Mouse (Mus musculus) heart, embryonic 13.5 days (tissue): ENCODE measurements around the gene Stk39. TPM values are rescaled to one million over a fixed set of nuclear protein-coding genes. Genes with fewer than 3 reads are reported as not detected.
A peak's percentile ranks its signal among the peaks of the same experiment; 100 is the strongest.

Experiments used
- ATAC-seq: fragments of 200-750 bp; cut with Nextera tagmentation; 2 replicates; pipeline ENCODE4 v1.8.0; 2017; ENCODE audit warnings: moderate TSS enrichment; ENCODE audit not compliant: insufficient number of reproducible peaks, low FRiP score, low TSS enrichment; ENCODE audit errors: extremely low read depth
- H3K27ac ChIP-seq: fragments of 300-500 bp; sonication (generic); replicated peaks from 2 replicates; pipeline ENCODE4 v1.5.1; 2015; ENCODE audit warnings: moderate library complexity, mild to moderate bottlenecking, inconsistent platforms
- H3K27me3 ChIP-seq: fragments of 300-500 bp; sonication (generic); replicated peaks from 2 replicates; pipeline ENCODE4 v1.6.1; 2015; ENCODE audit warnings: mild to moderate bottlenecking, inconsistent platforms
- H3K36me3 ChIP-seq: fragments of 300-500 bp; sonication (generic); 2 replicates; pipeline ENCODE4 v1.6.1; 2015; ENCODE audit warnings: mild to moderate bottlenecking, inconsistent platforms
- H3K4me1 ChIP-seq: fragments of 300-500 bp; sonication (generic); 2 replicates; pipeline ENCODE4 v1.6.1; 2015; ENCODE audit warnings: inconsistent platforms
- H3K4me2 ChIP-seq: fragments of 300-500 bp; sonication (generic); 2 replicates; pipeline ENCODE4 v1.6.1; 2015; ENCODE audit warnings: inconsistent platforms, mild to moderate bottlenecking, moderate library complexity
- H3K4me3 ChIP-seq: fragments of 300-500 bp; sonication (generic); 2 replicates; pipeline ENCODE4 v1.5.1; 2015; ENCODE audit warnings: moderate library complexity, mild to moderate bottlenecking, inconsistent platforms
- H3K9ac ChIP-seq: fragments of 300-500 bp; sonication (generic); 2 replicates; pipeline ENCODE4 v1.6.1; 2015; ENCODE audit warnings: inconsistent platforms, mild to moderate bottlenecking, moderate library complexity
- H3K9me3 ChIP-seq: fragments of 300-500 bp; sonication (generic); 2 replicates; pipeline ENCODE4 v1.6.1; 2016; ENCODE audit warnings: inconsistent platforms
- WGBS: fragments of 180-500 bp; shearing (Covaris S2); methylation state at CpG from one replicate; pipeline ENCODE4 v1.1.7; 2015; ENCODE audit warnings: mixed read lengths; 5-methylcytosine and 5-hydroxymethylcytosine counted together
- polyA plus RNA-seq: library from polyadenylated mRNA; unstranded; fragments of >200 nt; fragmentation: Nextera tagmentation; extraction: Ambion mirVana; gene quantifications from 2 replicates; pipeline ENCODE4 v1.2.1, GENCODE M21; 2015

The Stk39 gene
- polyA plus RNA-seq, 1 experiment from 2014 or later: 49.6 TPM

DNA sequence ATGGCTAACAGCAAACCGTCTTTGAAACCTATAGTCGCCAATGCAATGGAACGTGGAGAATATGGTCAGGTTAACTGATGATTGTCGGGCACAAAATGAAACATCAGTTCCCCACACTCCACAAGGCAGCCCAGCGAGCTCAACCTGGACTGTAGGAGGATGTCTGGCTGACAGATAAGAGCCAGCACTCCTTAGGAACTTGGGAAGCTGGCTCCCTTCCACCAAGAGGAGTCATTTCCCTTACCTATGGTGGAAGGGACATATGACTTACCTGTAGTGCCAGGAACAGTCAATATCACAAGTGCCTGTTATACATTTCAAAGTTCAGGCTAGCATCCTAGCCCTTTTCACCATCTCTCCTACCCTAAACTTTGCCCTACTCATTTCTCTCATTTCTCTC, 14.0 kb downstream of the Stk39 start:
- no peak overlapping the region for H3K4me3 ChIP-seq
- H3K36me3 ChIP-seq: peaks cover 32% of the 10 kb centered on the region
- no peak overlapping the region for H3K4me2 ChIP-seq
- ATAC-seq: no peak
- H3K27ac ChIP-seq: peak overlapping the region; percentile 77
- 51% methylated on average over 5 of the region's 5 CpGs for WGBS
- peaks cover 35% of the 10 kb centered on the region for H3K4me1 ChIP-seq
- no peaks in the 10 kb centered on the region for H3K9me3 ChIP-seq
- H3K27me3 ChIP-seq: no peaks in the 10 kb centered on the region
- peak overlapping the region; percentile 45 for H3K9ac ChIP-seq

DNA sequence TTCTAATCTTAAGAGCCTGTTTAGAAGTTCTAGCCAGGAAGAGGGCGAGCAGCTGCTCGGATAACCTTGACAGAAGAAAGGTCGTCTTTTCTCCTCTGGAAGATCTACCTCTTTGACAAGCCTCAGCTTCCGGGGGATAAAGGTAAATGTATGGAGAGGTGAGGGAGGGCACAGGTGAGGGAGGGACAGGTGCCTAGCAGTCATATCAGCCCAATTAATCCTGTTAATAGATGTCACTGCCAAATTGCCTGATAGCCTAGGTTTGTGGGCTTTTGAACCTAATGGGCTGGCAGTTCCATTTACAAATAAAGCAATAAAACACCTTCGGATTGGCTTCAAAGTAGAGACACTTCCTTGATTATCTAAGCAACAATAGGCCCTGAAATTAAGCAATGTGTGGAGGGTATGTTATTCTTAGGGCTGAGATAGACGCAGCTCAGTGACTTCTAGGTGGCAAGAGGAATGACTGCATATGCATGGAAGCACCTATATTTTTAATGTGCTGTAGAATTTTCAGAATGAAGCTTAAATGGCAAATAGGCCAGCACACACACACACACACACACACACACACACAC, 14.5 kb downstream of the Stk39 start:
- Histone ChIP-seq H3K4me3 (no peak overlapping the region), H3K4me2 (peak overlapping the region; percentile 36), H3K9me3 (no peaks in the 10 kb centered on the region), H3K36me3 (peaks cover 26% of the 10 kb centered on the region), H3K4me1 (peaks cover 37% of the 10 kb centered on the region), H3K9ac (peak overlapping the region; percentile 45), H3K27me3 (no peaks in the 10 kb centered on the region), H3K27ac (peak overlapping the region; percentile 77)
- no peak for ATAC-seq
- 42% methylated on average over 6 of the region's 6 CpGs for WGBS

DNA sequence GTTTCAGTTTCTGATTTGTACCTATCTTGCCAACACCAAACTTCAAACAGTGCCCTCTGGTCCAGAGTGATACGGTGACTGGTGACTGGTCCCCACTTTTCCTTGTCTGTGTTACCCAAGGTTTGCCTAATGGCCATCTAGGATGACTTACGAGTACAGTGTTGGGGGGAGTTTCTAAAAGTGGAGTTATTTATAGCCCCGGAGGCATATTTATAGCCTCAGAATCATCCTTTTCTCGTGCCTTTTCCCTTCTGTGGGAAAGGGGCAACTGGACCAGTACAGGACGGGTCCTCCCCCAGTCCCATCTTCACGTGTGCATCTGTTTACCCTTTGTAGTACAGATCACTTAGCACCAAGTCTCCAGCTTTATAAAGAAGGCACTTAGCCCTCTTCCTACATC, 15.2 kb downstream of the Stk39 start:
- Histone ChIP-seq H3K27ac (peak overlapping the region; percentile 77), H3K27me3 (no peaks in the 10 kb centered on the region), H3K4me1 (peaks cover 42% of the 10 kb centered on the region), H3K36me3 (peaks cover 27% of the 10 kb centered on the region), H3K4me2 (peak overlapping the region; percentile 36), H3K9ac (peak overlapping the region; percentile 45; the same call in 1 of the 2 replicates), H3K4me3 (no peak overlapping the region), H3K9me3 (no peaks in the 10 kb centered on the region)
- 38% methylated on average over 6 of the region's 6 CpGs for WGBS
- peak; percentile 44; the same call in 1 of the 2 replicates for ATAC-seq

DNA sequence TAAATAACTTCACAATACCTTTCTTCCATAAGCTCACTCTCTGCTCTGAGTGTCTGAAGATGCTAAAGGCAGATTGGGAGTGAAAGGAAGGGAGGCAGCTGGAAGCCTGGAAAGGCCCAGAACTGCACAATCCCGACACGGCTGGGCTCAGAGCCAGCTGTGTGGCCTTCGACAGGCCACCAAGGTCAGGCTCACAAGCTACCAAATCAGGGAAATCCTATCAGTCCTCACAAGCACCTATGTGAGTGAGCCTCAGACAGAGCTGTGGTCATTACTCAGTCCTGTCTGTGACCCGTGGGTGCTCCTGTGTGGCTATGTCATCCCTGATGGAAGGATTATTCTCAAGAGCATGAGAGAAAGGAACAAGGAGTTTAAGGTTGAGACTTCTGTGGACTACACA, 19.7 kb downstream of the Stk39 start:
- peak overlapping the region; percentile 80 for H3K27ac ChIP-seq
- ATAC-seq: no peak
- no peak overlapping the region for H3K4me2 ChIP-seq
- no peak overlapping the region for H3K4me3 ChIP-seq
- 32% methylated on average over 4 of the region's 4 CpGs for WGBS
- H3K9ac ChIP-seq: no peak overlapping the region; the same call in 1 of the 2 replicates
- no peaks in the 10 kb centered on the region for H3K27me3 ChIP-seq
- no peaks in the 10 kb centered on the region for H3K9me3 ChIP-seq
- H3K4me1 ChIP-seq: peaks cover 56% of the 10 kb centered on the region
- peaks cover 9% of the 10 kb centered on the region for H3K36me3 ChIP-seq

DNA sequence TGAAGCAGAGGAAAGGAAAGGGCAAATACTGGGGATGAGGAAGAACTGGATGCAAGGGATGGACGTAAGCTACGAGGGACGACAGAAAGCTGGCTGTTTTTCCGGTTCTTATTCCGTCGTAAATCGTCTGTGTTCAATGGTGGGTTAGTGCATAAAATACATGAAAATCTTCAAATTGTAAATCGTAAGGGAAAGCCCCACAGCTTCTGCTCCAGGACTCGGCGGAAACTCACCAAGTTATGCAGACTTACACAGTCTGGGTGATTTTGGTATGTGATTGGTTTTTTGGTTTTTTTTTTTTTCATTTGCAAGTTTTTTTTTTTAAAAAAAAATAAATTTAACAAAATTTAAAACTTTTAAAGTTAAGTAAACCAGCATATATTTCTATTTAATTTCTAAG, 24.0 kb downstream of the Stk39 start:
- H3K9ac ChIP-seq: no peak overlapping the region
- H3K4me1 ChIP-seq: peaks cover 47% of the 10 kb centered on the region
- H3K27me3 ChIP-seq: no peaks in the 10 kb centered on the region
- H3K4me3 ChIP-seq: no peak overlapping the region
- whole genome bisulfite sequencing: 90% methylated on average over 10 of the region's 10 CpGs
- peaks cover 31% of the 10 kb centered on the region for H3K36me3 ChIP-seq
- no peak overlapping the region for H3K4me2 ChIP-seq
- no peaks in the 10 kb centered on the region for H3K9me3 ChIP-seq
- no peak overlapping the region for H3K27ac ChIP-seq
- no peak for ATAC-seq

- Histone ChIP-seq H3K27me3 (no peaks in the 10 kb centered on the region), H3K4me2 (no peak overlapping the region), H3K9me3 (no peaks in the 10 kb centered on the region), H3K4me3 (no peak overlapping the region), H3K27ac (peak overlapping the region; percentile 75), H3K4me1 (peaks cover 61% of the 10 kb centered on the region), H3K36me3 (peaks cover 30% of the 10 kb centered on the region), H3K9ac (no peak overlapping the region)
- 63% methylated on average over 6 of the region's 6 CpGs for WGBS
- no peak; the same call in 1 of the 2 replicates for ATAC-seq
These were observed 28.9 kb downstream of the Stk39 start for GRCm38 (mm10) chr2:68443141-68443540.

- H3K27ac ChIP-seq: peak overlapping the region; percentile 75
- H3K9me3 ChIP-seq: no peaks in the 10 kb centered on the region
- H3K4me1 ChIP-seq: peaks cover 70% of the 10 kb centered on the region
- WGBS: 40% methylated on average over 5 of the region's 5 CpGs
- H3K36me3 ChIP-seq: peaks cover 24% of the 10 kb centered on the region
- H3K4me3 ChIP-seq: no peak overlapping the region
- no peak overlapping the region for H3K4me2 ChIP-seq
- peak overlapping the region; percentile 54; the same call in 1 of the 2 replicates for H3K9ac ChIP-seq
- ATAC-seq: no peak
- no peaks in the 10 kb centered on the region for H3K27me3 ChIP-seq
These were observed 29.9 kb downstream of the Stk39 start for GRCm38 (mm10) chr2:68442113-68442717.

- H3K4me2 ChIP-seq: no peak overlapping the region
- H3K4me1 ChIP-seq: peaks cover 95% of the 10 kb centered on the region
- 0 out of 2 replicates have a peak, but pooled peaks cover 3% of the 10 kb centered on the region for H3K36me3 ChIP-seq
- no peak overlapping the region for H3K27ac ChIP-seq
- no peak for ATAC-seq
- WGBS: 73% methylated on average over 9 of the region's 9 CpGs
- H3K9ac ChIP-seq: no peak overlapping the region
- no peaks in the 10 kb centered on the region for H3K9me3 ChIP-seq
- no peaks in the 10 kb centered on the region for H3K27me3 ChIP-seq
- no peak overlapping the region for H3K4me3 ChIP-seq
These were observed 32.5 kb downstream of the Stk39 start for GRCm38 (mm10) chr2:68439614-68440013.

- Histone ChIP-seq H3K27ac (peak overlapping the region; percentile 53), H3K4me1 (peaks cover 96% of the 10 kb centered on the region)
These were observed 34.1 kb downstream of the Stk39 start for GRCm38 (mm10) chr2:68437920-68438319.

DNA sequence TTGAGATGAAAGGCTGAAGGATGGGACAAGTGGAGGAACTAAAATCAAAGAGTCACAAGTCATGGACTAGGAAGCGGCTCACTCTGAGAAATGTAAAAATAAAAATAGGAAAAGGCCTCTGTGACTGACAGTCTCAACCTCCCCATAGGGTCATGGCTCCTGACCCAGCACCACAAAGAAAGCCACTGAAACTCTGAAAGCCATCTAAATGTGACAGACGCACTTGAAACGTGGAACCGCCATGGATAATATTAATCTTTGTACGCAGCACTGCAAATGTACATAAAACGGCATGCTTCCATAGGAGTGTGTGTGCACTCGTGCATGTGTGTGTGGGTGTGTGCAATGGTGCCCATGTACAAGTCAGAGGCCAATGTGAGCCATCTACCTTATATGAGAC, 34.9 kb downstream of the Stk39 start:
- H3K27ac ChIP-seq: peak overlapping the region; percentile 53; the same call in 1 of the 2 replicates
- 85% methylated on average over 7 of the region's 7 CpGs for WGBS
- H3K9me3 ChIP-seq: no peaks in the 10 kb centered on the region
- H3K27me3 ChIP-seq: no peaks in the 10 kb centered on the region
- no peak for ATAC-seq
- 0 out of 2 replicates have a peak overlapping the region, but pooled peaks have one; percentile 37 for H3K9ac ChIP-seq
- 0 out of 2 replicates have a peak, but pooled peaks cover 3% of the 10 kb centered on the region for H3K36me3 ChIP-seq
- H3K4me2 ChIP-seq: no peak overlapping the region
- H3K4me3 ChIP-seq: no peak overlapping the region
- peaks cover 95% of the 10 kb centered on the region for H3K4me1 ChIP-seq

More at GRCm38 (mm10) chr2:68437920-68438319, 34.1 kb downstream of the Stk39 start:
- H3K9me3 ChIP-seq: no peaks in the 10 kb centered on the region
- no peak for ATAC-seq
- WGBS: 23% methylated on average over 5 of the region's 5 CpGs
- H3K27me3 ChIP-seq: no peaks in the 10 kb centered on the region
- peak overlapping the region; percentile 16; the same call in 1 of the 2 replicates for H3K9ac ChIP-seq
- no peak overlapping the region for H3K4me2 ChIP-seq
- H3K4me3 ChIP-seq: no peak overlapping the region
- H3K36me3 ChIP-seq: 0 out of 2 replicates have a peak, but pooled peaks cover 3% of the 10 kb centered on the region

DNA sequence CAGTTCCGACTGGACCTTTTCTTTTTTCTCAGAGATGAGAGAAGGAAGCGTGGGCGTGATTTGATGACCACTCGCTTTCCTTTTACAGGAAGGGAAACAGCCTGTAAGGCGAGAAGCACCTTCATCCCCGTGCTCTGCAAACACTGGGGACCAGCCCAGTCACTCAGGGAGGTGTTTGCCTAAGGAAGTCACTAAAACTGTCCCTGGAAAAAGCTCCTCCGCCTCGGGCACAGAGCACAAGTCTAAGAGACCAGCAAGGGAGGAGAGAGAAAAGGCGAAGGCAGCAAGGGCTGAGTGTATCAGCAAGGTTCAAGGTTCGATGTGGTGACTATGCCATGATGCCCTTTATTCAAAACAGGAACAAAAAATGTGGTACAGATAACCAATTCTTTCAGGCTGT, 35.8 kb downstream of the Stk39 start:
- Histone ChIP-seq H3K36me3 (0 out of 2 replicates have a peak, but pooled peaks cover 3% of the 10 kb centered on the region), H3K27me3 (no peaks in the 10 kb centered on the region), H3K27ac (peak overlapping the region; percentile 76), H3K9me3 (no peaks in the 10 kb centered on the region), H3K4me2 (peak overlapping the region; percentile 63), H3K9ac (peak overlapping the region; percentile 75), H3K4me1 (peaks cover 91% of the 10 kb centered on the region), H3K4me3 (peak overlapping the region; percentile 19)
- ATAC-seq: no peak
- 24% methylated on average over 10 of the region's 10 CpGs for WGBS
